Mouse (Mus musculus): ENCODE results near the gene Slc38a10. TPM values are rescaled to one million over a fixed set of nuclear protein-coding genes. Genes with fewer than 3 reads are reported as not detected.

Gene Slc38a10
- total RNA-seq, 2 experiments from 2014 or later = 80.8 to 86.4 TPM

- intact Hi-C loops (cut with DNase I) = no loop called here
Observed at GRCm38 (mm10) chr11:120148201-120148855, 2.8 kb downstream of the Slc38a10 start.

GRCm38 (mm10) chr11:120143708-120144497 is 7.2 kb downstream of the Slc38a10 start:
- intact Hi-C loops (cut with DNase I) = no loop called here
- DNase-seq (ENCODE audit: low spot score in 2 of 2) = no peak

More at GRCm38 (mm10) chr11:120148201-120148855, 2.8 kb downstream of the Slc38a10 start:
- DNase-seq (ENCODE audit: low spot score in 2 of 2) = no peak

- intact Hi-C loops (cut with DNase I) = no loop called here
- DNase-seq (ENCODE audit: low spot score in 2 of 2) = no peak
Observed at GRCm38 (mm10) chr11:120142601-120143051, 8.5 kb downstream of the Slc38a10 start.

GRCm38 (mm10) chr11:120140255-120140654 is 10.9 kb downstream of the Slc38a10 start:
- intact Hi-C loops (cut with DNase I) = no loop called here
- DNase-seq (ENCODE audit: low spot score in 2 of 2) = no peak

- intact Hi-C loops (cut with DNase I) = no loop called here
- DNase-seq (ENCODE audit: low spot score in 2 of 2) = peak in 1 of 2 experiments; percentile 39
Observed at GRCm38 (mm10) chr11:120139309-120139731, 11.8 kb downstream of the Slc38a10 start.

- intact Hi-C loops (cut with DNase I) = no loop called here
- no peak for DNase-seq (ENCODE audit: low spot score in 2 of 2)
Observed at GRCm38 (mm10) chr11:120137625-120138004, 13.5 kb downstream of the Slc38a10 start.

GRCm38 (mm10) chr11:120136796-120137624 is 14.1 kb downstream of the Slc38a10 start:
- intact Hi-C loops (cut with DNase I) = no loop called here
- peak; percentile 76 to 87 for DNase-seq (ENCODE audit: low spot score in 2 of 2)

GRCm38 (mm10) chr11:120136195-120136594 is 15.0 kb downstream of the Slc38a10 start:
- intact Hi-C loops (cut with DNase I) = no loop called here
- DNase-seq (ENCODE audit: low spot score in 2 of 2) = no peak

- intact Hi-C loops (cut with DNase I) = no loop called here
Observed at GRCm38 (mm10) chr11:120134847-120135530, 16.2 kb downstream of the Slc38a10 start.

GRCm38 (mm10) chr11:120134148-120134547 is 17.0 kb downstream of the Slc38a10 start:
- intact Hi-C loops (cut with DNase I) = no loop called here
- no peak for DNase-seq (ENCODE audit: low spot score in 2 of 2)

More at GRCm38 (mm10) chr11:120134847-120135530, 16.2 kb downstream of the Slc38a10 start:
- no peak for DNase-seq (ENCODE audit: low spot score in 2 of 2)

GRCm38 (mm10) chr11:120129281-120129680 is 21.9 kb downstream of the Slc38a10 start:
- no peak for DNase-seq (ENCODE audit: low spot score in 2 of 2)
- intact Hi-C loops (cut with DNase I) = no loop called here

GRCm38 (mm10) chr11:120126845-120127244 is 24.3 kb downstream of the Slc38a10 start:
- DNase-seq (ENCODE audit: low spot score in 2 of 2) = no peak
- intact Hi-C loops (cut with DNase I) = no loop called here

- DNase-seq (ENCODE audit: low spot score in 2 of 2) = no peak
- intact Hi-C loops (cut with DNase I) = no loop called here
Observed at GRCm38 (mm10) chr11:120122126-120122525, 29.0 kb downstream of the Slc38a10 start.

- intact Hi-C loops (cut with DNase I) = no loop called here
- DNase-seq (ENCODE audit: low spot score in 2 of 2) = peak; percentile 56 to 69
Observed at GRCm38 (mm10) chr11:120120642-120121420, 30.3 kb downstream of the Slc38a10 start.

GRCm38 (mm10) chr11:120119936-120120541 is 31.1 kb downstream of the Slc38a10 start:
- intact Hi-C loops (cut with DNase I) = no loop called here

GRCm38 (mm10) chr11:120119108-120119507 is 32.0 kb downstream of the Slc38a10 start:
- no peak for DNase-seq (ENCODE audit: low spot score in 2 of 2)
- intact Hi-C loops (cut with DNase I) = no loop called here

More at GRCm38 (mm10) chr11:120119936-120120541, 31.1 kb downstream of the Slc38a10 start:
- no peak for DNase-seq (ENCODE audit: low spot score in 2 of 2)

GRCm38 (mm10) chr11:120117626-120118025 is 33.5 kb downstream of the Slc38a10 start:
- DNase-seq (ENCODE audit: low spot score in 2 of 2) = no peak
- intact Hi-C loops (cut with DNase I) = no loop called here

Measured in left cerebral cortex, postnatal 36 days (tissue).